Mouse (Mus musculus): ENCODE results near the gene Mblac1. TPM values are rescaled to one million over a fixed set of nuclear protein-coding genes. Genes with fewer than 3 reads are reported as not detected.

The Mblac1 gene
- 0.67 TPM for total RNA-seq (2023)

GRCm38 (mm10) chr5:138193771-138194727, at the start of gene Mblac1:
Mblac1 (plus strand) TSS chr5:138194314.

GRCm38 (mm10) chr5:138155443-138155976, 38.6 kb upstream of the Mblac1 start, which contains the start of gene Zfp113:
Zfp113 (minus strand) TSS chr5:138155744.

GRCm38 (mm10) chr5:138160842-138161665, 33.1 kb upstream of the Mblac1 start, which contains the start of gene Cops6:
Cops6 (plus strand) TSS chr5:138161071.

GRCm38 (mm10) chr5:138171695-138172491, 22.2 kb upstream of the Mblac1 start, which contains the start of the genes Ap4m1 and Mcm7:
Ap4m1 (plus strand) TSS chr5:138172002.
Mcm7 (minus strand) TSS chr5:138172422.

GRCm38 (mm10) chr5:138186950-138187638, 7.0 kb upstream of the Mblac1 start, which contains the start of the genes Taf6 and Cnpy4:
Taf6 (minus strand) TSS chr5:138187451.
Cnpy4 (plus strand) TSS chr5:138187485.

GRCm38 (mm10) chr5:138225700-138226099, 31.6 kb downstream of the Mblac1 start, which contains the start of gene Nxpe5:
Nxpe5 (plus strand) TSS chr5:138225898.

Other genes starting within 250 kb of the Mblac1 start
- gene Gjc3, start 231.2 kb upstream of the Mblac1 start, total RNA-seq (2023), result not detected
- not detected for gene Azgp1, start 212.8 kb upstream of the Mblac1 start, total RNA-seq (2023)
- gene Smok3a, start 173.1 kb upstream of the Mblac1 start, total RNA-seq (2023), result not detected
- gene Smok3b, start 172.9 kb upstream of the Mblac1 start, total RNA-seq (2023), result not detected
- not detected for gene Smok3c, start 141.1 kb upstream of the Mblac1 start, total RNA-seq (2023)
- 23.5 TPM for gene Zkscan1, start 109.2 kb upstream of the Mblac1 start, total RNA-seq (2023)
- gene Zscan21, start 77.4 kb upstream of the Mblac1 start, total RNA-seq (2023), result 13.4 TPM
- 13.9 TPM for gene Zfp113, start 38.6 kb upstream of the Mblac1 start, total RNA-seq (2023)
- 54.0 TPM for gene Cops6, start 33.2 kb upstream of the Mblac1 start, total RNA-seq (2023)
- gene Ap4m1, start 22.3 kb upstream of the Mblac1 start, total RNA-seq (2023), result 26.7 TPM
- gene Mcm7, start 21.9 kb upstream of the Mblac1 start, total RNA-seq (2023), result 74.2 TPM
- 29.3 TPM for gene Taf6, start 6.9 kb upstream of the Mblac1 start, total RNA-seq (2023)
- gene Cnpy4, start 6.8 kb upstream of the Mblac1 start, total RNA-seq (2023), result 21.0 TPM
- gene Nxpe5, start 31.6 kb downstream of the Mblac1 start, total RNA-seq (2023), result not detected
- gene Lamtor4, start 61.2 kb downstream of the Mblac1 start, total RNA-seq (2023), result 24.8 TPM
- 53.1 TPM for gene BC037034, start 69.7 kb downstream of the Mblac1 start, total RNA-seq (2023)
- gene Gal3st4, start 78.5 kb downstream of the Mblac1 start, total RNA-seq (2023), result not detected
- not detected for gene Gm43720, start 85.6 kb downstream of the Mblac1 start, total RNA-seq (2023)
- 0.86 TPM for gene Gpc2, start 85.7 kb downstream of the Mblac1 start, total RNA-seq (2023)
- gene Stag3, start 85.9 kb downstream of the Mblac1 start, total RNA-seq (2023), result not detected
- not detected for gene Pvrig, start 147.6 kb downstream of the Mblac1 start, total RNA-seq (2023)
- 12.3 TPM for gene Zfp157, start 247.2 kb downstream of the Mblac1 start, total RNA-seq (2023)